Mouse (Mus musculus): ENCODE results near the gene Erc2. TPM values are rescaled to one million over a fixed set of nuclear protein-coding genes. Genes with fewer than 3 reads are reported as not detected.
A peak's percentile ranks its signal among the peaks of the same experiment; 100 is the strongest.

The Erc2 gene
- polyA plus RNA-seq, 1 experiment from 2014 or later = 83.8 TPM

GRCm38 (mm10) chr14:28023199-28023598 lies 401.0 kb downstream of the Erc2 start:
- WGBS = 69% methylated on average over 6 of the region's 6 CpGs
- no peaks in the 10 kb centered on the region for H3K9me3 ChIP-seq (ENCODE audit: control insufficient read depth, low read length)
- H3K9ac ChIP-seq = no peak overlapping the region
- DNase-seq (ENCODE audit: low spot score) (no peak), ATAC-seq (ENCODE audit: low FRiP score) (no peak)
- H3K4me3 ChIP-seq (replicated peaks; ENCODE audit: low read length) = no peak overlapping the region
- no peaks in the 10 kb centered on the region for H3K4me1 ChIP-seq (replicated peaks; ENCODE audit: control insufficient read depth, insufficient read depth, low read length)
- no peak overlapping the region for H3K4me2 ChIP-seq (replicated peaks)
- no peaks in the 10 kb centered on the region for H3K27me3 ChIP-seq (ENCODE audit: control insufficient read depth, insufficient read depth, low read length)
- no peak overlapping the region for H3K27ac ChIP-seq
- H3K36me3 ChIP-seq (replicated peaks; ENCODE audit: control insufficient read depth, insufficient read depth) = peaks cover 4% of the 10 kb centered on the region; the same call in 1 of the 2 replicates

- H3K27me3 ChIP-seq (ENCODE audit: control insufficient read depth, insufficient read depth, low read length) = no peaks in the 10 kb centered on the region
- H3K27ac ChIP-seq = no peak overlapping the region
- no peaks in the 10 kb centered on the region for H3K9me3 ChIP-seq (ENCODE audit: control insufficient read depth, low read length)
- H3K4me1 ChIP-seq (replicated peaks; ENCODE audit: control insufficient read depth, insufficient read depth, low read length) = 0 out of 2 replicates have a peak, but pooled peaks cover 4% of the 10 kb centered on the region
- no peak overlapping the region for H3K4me2 ChIP-seq (replicated peaks)
- ATAC-seq (ENCODE audit: low FRiP score) (peak; percentile 53; the same call in 1 of the 2 replicates), DNase-seq (ENCODE audit: low spot score) (peak; percentile 65)
- 33% methylated on average over 1 of the region's 1 CpGs for WGBS
- no peaks in the 10 kb centered on the region for H3K36me3 ChIP-seq (replicated peaks; ENCODE audit: control insufficient read depth, insufficient read depth)
- no peak overlapping the region for H3K4me3 ChIP-seq (replicated peaks; ENCODE audit: low read length)
- H3K9ac ChIP-seq = no peak overlapping the region
Observed at GRCm38 (mm10) chr14:28030870-28031269, 408.6 kb downstream of the Erc2 start.

GRCm38 (mm10) chr14:28035013-28035412 lies 412.8 kb downstream of the Erc2 start:
- WGBS = 86% methylated on average over 2 of the region's 2 CpGs
- no peak overlapping the region for H3K4me2 ChIP-seq (replicated peaks)
- H3K4me3 ChIP-seq (replicated peaks; ENCODE audit: low read length) = no peak overlapping the region
- H3K4me1 ChIP-seq (replicated peaks; ENCODE audit: control insufficient read depth, insufficient read depth, low read length) = 0 out of 2 replicates have a peak, but pooled peaks cover 4% of the 10 kb centered on the region
- no peak overlapping the region for H3K27ac ChIP-seq
- no peaks in the 10 kb centered on the region for H3K9me3 ChIP-seq (ENCODE audit: control insufficient read depth, low read length)
- DNase-seq (ENCODE audit: low spot score) = no peak
- no peak for ATAC-seq (ENCODE audit: low FRiP score)
- no peak overlapping the region for H3K9ac ChIP-seq
- no peaks in the 10 kb centered on the region for H3K27me3 ChIP-seq (ENCODE audit: control insufficient read depth, insufficient read depth, low read length)
- no peaks in the 10 kb centered on the region for H3K36me3 ChIP-seq (replicated peaks; ENCODE audit: control insufficient read depth, insufficient read depth)

GRCm38 (mm10) chr14:28043095-28043494 lies 420.9 kb downstream of the Erc2 start:
- no peaks in the 10 kb centered on the region for H3K9me3 ChIP-seq (ENCODE audit: control insufficient read depth, low read length)
- no peak overlapping the region for H3K9ac ChIP-seq
- H3K4me2 ChIP-seq (replicated peaks) = no peak overlapping the region
- no peak overlapping the region for H3K4me3 ChIP-seq (replicated peaks; ENCODE audit: low read length)
- H3K36me3 ChIP-seq (replicated peaks; ENCODE audit: control insufficient read depth, insufficient read depth) = 0 out of 2 replicates have a peak, but pooled peaks cover 10% of the 10 kb centered on the region
- no peaks in the 10 kb centered on the region for H3K27me3 ChIP-seq (ENCODE audit: control insufficient read depth, insufficient read depth, low read length)
- 57% methylated on average over 4 of the region's 4 CpGs for WGBS
- H3K4me1 ChIP-seq (replicated peaks; ENCODE audit: control insufficient read depth, insufficient read depth, low read length) = peaks cover 19% of the 10 kb centered on the region
- DNase-seq (ENCODE audit: low spot score) (no peak), ATAC-seq (ENCODE audit: low FRiP score) (no peak)
- peak overlapping the region; percentile 55; the same call in 1 of the 2 replicates for H3K27ac ChIP-seq

- Histone ChIP-seq H3K4me2 (replicated peaks) (no peak overlapping the region), H3K36me3 (replicated peaks; ENCODE audit: control insufficient read depth, insufficient read depth) (0 out of 2 replicates have a peak, but pooled peaks cover 6% of the 10 kb centered on the region), H3K27me3 (ENCODE audit: control insufficient read depth, insufficient read depth, low read length) (no peaks in the 10 kb centered on the region), H3K4me3 (replicated peaks; ENCODE audit: low read length) (no peak overlapping the region), H3K27ac (no peak overlapping the region), H3K4me1 (replicated peaks; ENCODE audit: control insufficient read depth, insufficient read depth, low read length) (no peaks in the 10 kb centered on the region), H3K9ac (no peak overlapping the region), H3K9me3 (ENCODE audit: control insufficient read depth, low read length) (no peaks in the 10 kb centered on the region)
- DNase-seq (ENCODE audit: low spot score) (no peak), ATAC-seq (ENCODE audit: low FRiP score) (no peak)
- WGBS = 87% methylated on average over 5 of the region's 5 CpGs
Observed at GRCm38 (mm10) chr14:28051646-28052045, 429.4 kb downstream of the Erc2 start.

- ATAC-seq (ENCODE audit: low FRiP score) (0 out of 2 replicates have a peak, but pooled peaks have one; percentile 56), DNase-seq (ENCODE audit: low spot score) (no peak)
- Histone ChIP-seq H3K36me3 (replicated peaks; ENCODE audit: control insufficient read depth, insufficient read depth) (no peaks in the 10 kb centered on the region), H3K4me1 (replicated peaks; ENCODE audit: control insufficient read depth, insufficient read depth, low read length) (0 out of 2 replicates have a peak, but pooled peaks cover 5% of the 10 kb centered on the region), H3K27me3 (ENCODE audit: control insufficient read depth, insufficient read depth, low read length) (no peaks in the 10 kb centered on the region), H3K27ac (0 out of 2 replicates have a peak overlapping the region, but pooled peaks have one; percentile 3), H3K9ac (no peak overlapping the region), H3K4me2 (replicated peaks) (0 out of 2 replicates have a peak overlapping the region, but pooled peaks have one; percentile 0), H3K9me3 (ENCODE audit: control insufficient read depth, low read length) (no peaks in the 10 kb centered on the region), H3K4me3 (replicated peaks; ENCODE audit: low read length) (no peak overlapping the region)
- WGBS = 32% methylated on average over 11 of the region's 11 CpGs
Observed at GRCm38 (mm10) chr14:28057159-28057884, 435.1 kb downstream of the Erc2 start.

GRCm38 (mm10) chr14:28057885-28058860 lies 435.9 kb downstream of the Erc2 start:
- Histone ChIP-seq H3K4me1 (replicated peaks; ENCODE audit: control insufficient read depth, insufficient read depth, low read length) (0 out of 2 replicates have a peak, but pooled peaks cover 5% of the 10 kb centered on the region), H3K9ac (no peak overlapping the region), H3K4me2 (replicated peaks) (0 out of 2 replicates have a peak overlapping the region, but pooled peaks have one; percentile 0), H3K27me3 (ENCODE audit: control insufficient read depth, insufficient read depth, low read length) (no peaks in the 10 kb centered on the region), H3K9me3 (ENCODE audit: control insufficient read depth, low read length) (no peaks in the 10 kb centered on the region), H3K36me3 (replicated peaks; ENCODE audit: control insufficient read depth, insufficient read depth) (no peaks in the 10 kb centered on the region), H3K4me3 (replicated peaks; ENCODE audit: low read length) (no peak overlapping the region), H3K27ac (peak overlapping the region; percentile 53; the same call in 1 of the 2 replicates)
- ATAC-seq (ENCODE audit: low FRiP score) = peak; percentile 85
- peak; percentile 65 for DNase-seq (ENCODE audit: low spot score)
- WGBS = 9% methylated on average over 18 of the region's 18 CpGs

GRCm38 (mm10) chr14:28060891-28061290 lies 438.7 kb downstream of the Erc2 start:
- Histone ChIP-seq H3K9me3 (ENCODE audit: control insufficient read depth, low read length) (no peaks in the 10 kb centered on the region), H3K4me2 (replicated peaks) (no peak overlapping the region), H3K36me3 (replicated peaks; ENCODE audit: control insufficient read depth, insufficient read depth) (no peaks in the 10 kb centered on the region), H3K27ac (no peak overlapping the region), H3K4me3 (replicated peaks; ENCODE audit: low read length) (no peak overlapping the region), H3K9ac (no peak overlapping the region), H3K27me3 (ENCODE audit: control insufficient read depth, insufficient read depth, low read length) (no peaks in the 10 kb centered on the region), H3K4me1 (replicated peaks; ENCODE audit: control insufficient read depth, insufficient read depth, low read length) (0 out of 2 replicates have a peak, but pooled peaks cover 5% of the 10 kb centered on the region)
- WGBS = 71% methylated on average over 4 of the region's 4 CpGs
- no peak for DNase-seq (ENCODE audit: low spot score)
- ATAC-seq (ENCODE audit: low FRiP score) = no peak
